Comparison of ENCODE assay signal across 18 mouse cellular contexts in the genomic region with DNA sequence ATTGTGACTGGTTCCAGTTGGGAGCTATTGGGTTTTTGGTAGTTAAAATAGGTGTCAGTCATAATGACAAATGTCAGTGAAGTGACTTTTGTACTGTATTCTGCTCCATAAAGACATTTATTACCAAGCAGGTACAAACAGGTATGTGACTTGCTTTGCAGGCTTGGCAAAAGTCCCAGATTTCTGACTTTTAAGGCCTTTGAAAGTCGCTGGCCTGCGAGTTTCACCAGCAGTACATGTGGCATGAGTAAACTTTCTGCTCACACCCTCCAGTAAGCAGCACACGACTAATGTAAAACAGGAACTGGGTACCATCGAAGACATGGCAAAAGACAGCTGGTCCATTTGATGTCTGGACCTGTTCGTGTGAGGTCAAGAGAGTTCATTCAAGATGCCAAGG.
DNase-seq lines count a peak whose midpoint lies in the region; ATAC-seq and TF ChIP-seq lines count a peak whose summit lies in the region.
"Had no signal": no experiment of that assay in that cellular context is flagged by ENCODE, and none has a peak within 500 bp of the region (broad histone marks: within the 10 kb centered on the region; RNA-seq: fewer than 3 reads in every experiment).

No protein-coding gene starts in this region.

- no peak overlapping the region for H3K9ac ChIP-seq in lung, embryonic 14.5 days
- H3K9ac ChIP-seq in embryonic facial prominence, embryonic 15.5 days: no peak overlapping the region
- no peak overlapping the region for H3K9ac ChIP-seq in forebrain, postnatal 0 days
- H3K9ac ChIP-seq: embryonic facial prominence, embryonic 12.5 days; forebrain, embryonic 15.5 days; heart, embryonic 15.5 days; liver, embryonic 15.5 days; midbrain, embryonic 12.5 days had no signal

- no peak overlapping the region for H3K4me3 ChIP-seq in lung, embryonic 14.5 days (ENCODE audit: low read depth, low read length)
- no peak overlapping the region for H3K4me3 ChIP-seq in embryonic facial prominence, embryonic 15.5 days (replicated peaks)
- H3K4me3 ChIP-seq in small intestine, adult 2 months (ENCODE audit: low read depth, low read length): no peak overlapping the region
- H3K4me3 ChIP-seq in forebrain, postnatal 0 days (ENCODE audit: low read depth, low read length): no peak overlapping the region
- H3K4me3 ChIP-seq: embryonic facial prominence, embryonic 12.5 days; forebrain, embryonic 15.5 days; heart, embryonic 15.5 days; liver, embryonic 15.5 days; midbrain, embryonic 12.5 days had no signal

- no peak overlapping the region for H3K4me2 ChIP-seq in lung, embryonic 14.5 days
- no peak overlapping the region for H3K4me2 ChIP-seq in embryonic facial prominence, embryonic 15.5 days (replicated peaks)
- H3K4me2 ChIP-seq in forebrain, postnatal 0 days (ENCODE audit: low read depth): no peak overlapping the region
- H3K4me2 ChIP-seq: embryonic facial prominence, embryonic 12.5 days; forebrain, embryonic 15.5 days; heart, embryonic 15.5 days; liver, embryonic 15.5 days; midbrain, embryonic 12.5 days had no signal

- WGBS in lung, embryonic 14.5 days: 50% methylated on average over 5 of the region's 5 CpGs
- WGBS in embryonic facial prominence, embryonic 15.5 days: 50% methylated on average over 5 of the region's 5 CpGs
- 28% methylated on average over 5 of the region's 5 CpGs for WGBS in small intestine, adult 2 months
- WGBS in forebrain, postnatal 0 days: 92% methylated on average over 5 of the region's 5 CpGs

- intact Hi-C loops in heart, postnatal 36 days (cut with DNase I): no loop called here

- H3K27me3 ChIP-seq in lung, embryonic 14.5 days (ENCODE audit: insufficient read depth, low read length): no peaks in the 10 kb centered on the region
- H3K27me3 ChIP-seq in embryonic facial prominence, embryonic 15.5 days: no peaks in the 10 kb centered on the region
- H3K27me3 ChIP-seq in small intestine, adult 2 months (ENCODE audit: control insufficient read depth, insufficient read depth, low read length): no peaks in the 10 kb centered on the region
- H3K27me3 ChIP-seq in forebrain, postnatal 0 days (ENCODE audit: insufficient read depth, low read length): no peaks in the 10 kb centered on the region
- H3K27me3 ChIP-seq: embryonic facial prominence, embryonic 12.5 days; forebrain, embryonic 15.5 days; heart, embryonic 15.5 days; midbrain, embryonic 12.5 days had no signal

- TF ChIP-seq CTCF in lung, embryonic 14.5 days (IDR thresholded peaks at IDR 0.05; ENCODE audit: low read depth): no peak
- TF ChIP-seq CTCF in small intestine, adult 2 months (IDR thresholded peaks at IDR 0.05; ENCODE audit: extremely low read depth, insufficient read length, insufficient replicate concordance, low read depth, low read length): no peak
- TF ChIP-seq CTCF in forebrain, postnatal 0 days (IDR thresholded peaks at IDR 0.05; ENCODE audit: low read depth): no peak

- no peak for TF ChIP-seq POLR2A in small intestine, adult 2 months (IDR thresholded peaks at IDR 0.05; ENCODE audit: low read depth, low read length)

- peaks cover 8% of the 10 kb centered on the region; the same call in 1 of the 2 replicates for H3K4me1 ChIP-seq in lung, embryonic 14.5 days (ENCODE audit: insufficient read depth)
- peaks cover 7% of the 10 kb centered on the region; the same call in 1 of the 2 replicates for H3K4me1 ChIP-seq in embryonic facial prominence, embryonic 15.5 days
- H3K4me1 ChIP-seq in small intestine, adult 2 months (ENCODE audit: control insufficient read depth, insufficient read depth, insufficient read length, low read length): peaks cover 20% of the 10 kb centered on the region; the same call in 1 of the 2 replicates
- H3K4me1 ChIP-seq in forebrain, postnatal 0 days (ENCODE audit: insufficient read depth): no peaks in the 10 kb centered on the region
- H3K4me1 ChIP-seq: forebrain, embryonic 15.5 days; midbrain, embryonic 12.5 days had no signal

- peak; percentile 55 for DNase-seq in heart, adult 11 months
- DNase-seq in heart, postnatal 36 days: no peak
- peak; percentile 55 for DNase-seq in lung, embryonic 14.5 days
- no peak for DNase-seq in lung, adult 18-20 months
- DNase-seq in forebrain, postnatal 0 days: no peak
- no peak for DNase-seq in right cerebral cortex, postnatal 10 days (ENCODE audit: low spot score in 2 of 2)
- DNase-seq: cerebellum, adult 9-11 months; gastrocnemius, postnatal 25 days; layer of hippocampus, postnatal 36 days; thymus, adult 2 months had no signal

- H3K9me3 ChIP-seq in lung, embryonic 14.5 days (ENCODE audit: low read depth, low read length): no peaks in the 10 kb centered on the region
- H3K9me3 ChIP-seq in embryonic facial prominence, embryonic 15.5 days (replicated peaks): no peaks in the 10 kb centered on the region
- H3K9me3 ChIP-seq in forebrain, postnatal 0 days (ENCODE audit: low read length): no peaks in the 10 kb centered on the region
- H3K9me3 ChIP-seq: embryonic facial prominence, embryonic 12.5 days; forebrain, embryonic 15.5 days; heart, embryonic 15.5 days; liver, embryonic 15.5 days; midbrain, embryonic 12.5 days had no signal

- no peaks in the 10 kb centered on the region for H3K36me3 ChIP-seq in lung, embryonic 14.5 days (ENCODE audit: insufficient read depth)
- no peaks in the 10 kb centered on the region for H3K36me3 ChIP-seq in embryonic facial prominence, embryonic 15.5 days
- no peaks in the 10 kb centered on the region for H3K36me3 ChIP-seq in small intestine, adult 2 months (ENCODE audit: control insufficient read depth, insufficient read depth, low read length)
- no peaks in the 10 kb centered on the region for H3K36me3 ChIP-seq in forebrain, postnatal 0 days (ENCODE audit: insufficient read depth)
- H3K36me3 ChIP-seq: embryonic facial prominence, embryonic 12.5 days; forebrain, embryonic 15.5 days; heart, embryonic 15.5 days; liver, embryonic 15.5 days; midbrain, embryonic 12.5 days had no signal

- ATAC-seq in lung, embryonic 14.5 days (ENCODE audit: insufficient read depth): no peak
- ATAC-seq in embryonic facial prominence, embryonic 15.5 days (ENCODE audit: insufficient number of reproducible peaks, low FRiP score, low TSS enrichment, low read depth): no peak
- ATAC-seq in forebrain, postnatal 0 days: no peak
- ATAC-seq: forebrain, embryonic 15.5 days; hindbrain, embryonic 16.5 days had no signal

- H3K27ac ChIP-seq in lung, embryonic 14.5 days (ENCODE audit: low read depth): no peak overlapping the region
- peak overlapping the region; percentile 40; the same call in 1 of the 2 replicates for H3K27ac ChIP-seq in embryonic facial prominence, embryonic 15.5 days (replicated peaks)
- H3K27ac ChIP-seq in small intestine, adult 2 months (ENCODE audit: insufficient read depth, low read depth, low read length): 0 out of 2 replicates have a peak overlapping the region, but pooled peaks have one; percentile 36
- no peak overlapping the region for H3K27ac ChIP-seq in forebrain, postnatal 0 days (ENCODE audit: low read depth, low read length)
- H3K27ac ChIP-seq: embryonic facial prominence, embryonic 12.5 days; forebrain, embryonic 15.5 days; heart, embryonic 15.5 days; liver, embryonic 15.5 days; midbrain, embryonic 12.5 days had no signal

Comparison
In these comparisons a context has a peak if more than half of its experiments do, and no peak if none do; other contexts are left out.
1. DNase-seq: peak in heart, adult 11 months (single experiment) and lung, embryonic 14.5 days (single experiment); none in heart, postnatal 36 days (0 of 2), lung, adult 18-20 months (0 of 2), forebrain, postnatal 0 days (single experiment) and right cerebral cortex, postnatal 10 days (0 of 2).
2. H3K27ac ChIP-seq: peak in embryonic facial prominence, embryonic 15.5 days (single experiment) and small intestine, adult 2 months (single experiment); none in lung, embryonic 14.5 days (single experiment) and forebrain, postnatal 0 days (single experiment).